Mouse (Mus musculus) cerebellum, postnatal 4 days (tissue): ENCODE measurements at regions not wholly inside any gene's neighbourhood (a gene's known extent, or its start where the extent isn't known, plus 50 kb on each side); places are given as distances from the start of the nearest gene placed in this dataset.

Experiments used
- DNase-seq, 2 experiments: peaks; one replicate each; pipeline ENCODE4 v3.0.0; 2022; ENCODE audit warnings: low spot score in 2 of 2, mixed read lengths in 1 of 2

GRCm38 (mm10) chr13:103476328-103476727 lies 142.0 kb upstream of the Mast4 start:
- DNase-seq = no peak

- no peak for DNase-seq
Observed at GRCm38 (mm10) chr13:103472216-103472615, 137.9 kb upstream of the Mast4 start.

GRCm38 (mm10) chr13:103470141-103470540 lies 135.8 kb upstream of the Mast4 start:
- DNase-seq = no peak

GRCm38 (mm10) chr13:103460499-103460898 lies 126.2 kb upstream of the Mast4 start:
- DNase-seq = no peak

GRCm38 (mm10) chr13:103459486-103460147 lies 125.3 kb upstream of the Mast4 start:
- no peak for DNase-seq

GRCm38 (mm10) chr13:103452837-103453236 lies 118.5 kb upstream of the Mast4 start:
- no peak for DNase-seq

GRCm38 (mm10) chr13:103430589-103430988 lies 96.3 kb upstream of the Mast4 start:
- no peak for DNase-seq

GRCm38 (mm10) chr13:103424011-103424410 lies 89.7 kb upstream of the Mast4 start:
- DNase-seq = no peak

GRCm38 (mm10) chr13:103423417-103423816 lies 89.1 kb upstream of the Mast4 start:
- no peak for DNase-seq

- no peak for DNase-seq
Observed at GRCm38 (mm10) chr13:103422997-103423396, 88.7 kb upstream of the Mast4 start.

GRCm38 (mm10) chr13:103419146-103419545 lies 84.8 kb upstream of the Mast4 start:
- DNase-seq = no peak

GRCm38 (mm10) chr13:103417256-103417655 lies 83.0 kb upstream of the Mast4 start:
- DNase-seq = no peak

- DNase-seq = no peak
Observed at GRCm38 (mm10) chr13:103415335-103415734, 81.0 kb upstream of the Mast4 start.

GRCm38 (mm10) chr13:103412566-103412965 lies 78.3 kb upstream of the Mast4 start:
- DNase-seq = no peak

- no peak for DNase-seq
Observed at GRCm38 (mm10) chr13:103409286-103409685, 75.0 kb upstream of the Mast4 start.

GRCm38 (mm10) chr13:103396526-103397020 lies 62.3 kb upstream of the Mast4 start:
- DNase-seq = no peak

- no peak for DNase-seq
Observed at GRCm38 (mm10) chr13:103396099-103396498, 61.8 kb upstream of the Mast4 start.

GRCm38 (mm10) chr13:103392581-103392980 lies 58.3 kb upstream of the Mast4 start:
- no peak for DNase-seq

- DNase-seq = no peak
Observed at GRCm38 (mm10) chr13:103391396-103391795, 57.1 kb upstream of the Mast4 start.

GRCm38 (mm10) chr13:103390991-103391390 lies 56.7 kb upstream of the Mast4 start:
- DNase-seq = no peak

- DNase-seq = no peak
Observed at GRCm38 (mm10) chr13:103386948-103387347, 52.7 kb upstream of the Mast4 start.
